Mouse (Mus musculus): ENCODE measurements at regions not wholly inside any gene's neighbourhood (a gene's known extent, or its start where the extent isn't known, plus 50 kb on each side); places are given as distances from the start of the nearest gene placed in this dataset.

DNA sequence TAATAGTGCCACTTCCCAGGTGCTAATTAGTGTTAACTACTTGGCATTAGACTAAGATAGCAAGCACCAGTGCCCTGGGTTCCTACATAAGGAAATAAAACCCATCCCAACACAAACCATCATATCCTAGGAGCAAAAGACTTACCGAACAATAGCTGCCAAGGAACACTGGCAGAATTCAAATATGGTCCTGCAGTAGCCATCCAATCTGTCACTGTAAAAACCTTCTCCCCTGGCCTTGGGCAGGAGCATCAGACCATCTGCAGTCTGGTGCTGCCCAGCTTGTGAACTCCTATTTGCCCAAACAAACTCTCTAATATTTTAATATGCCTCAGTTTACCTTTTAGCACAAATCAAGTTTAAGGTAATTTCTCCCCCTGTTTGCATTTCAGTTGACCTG, 137.9 kb upstream of the Nabp1 start:
- TF ChIP-seq CTCF (IDR thresholded peaks at IDR 0.05; ENCODE audit: low read depth) (no peak), EP300 (IDR thresholded peaks at IDR 0.05; ENCODE audit: low read depth) (no peak)
